Mouse (Mus musculus) retina, embryonic 14.5 days (tissue): ENCODE measurements around the gene Sept9.
A peak's percentile ranks its signal among the peaks of the same experiment; 100 is the strongest.

Source experiments
- DNase-seq: peaks from one replicate; pipeline ENCODE4 v3.0.0-alpha.2; 2015; ENCODE audit warnings: low spot score

Sept9 gene

DNA sequence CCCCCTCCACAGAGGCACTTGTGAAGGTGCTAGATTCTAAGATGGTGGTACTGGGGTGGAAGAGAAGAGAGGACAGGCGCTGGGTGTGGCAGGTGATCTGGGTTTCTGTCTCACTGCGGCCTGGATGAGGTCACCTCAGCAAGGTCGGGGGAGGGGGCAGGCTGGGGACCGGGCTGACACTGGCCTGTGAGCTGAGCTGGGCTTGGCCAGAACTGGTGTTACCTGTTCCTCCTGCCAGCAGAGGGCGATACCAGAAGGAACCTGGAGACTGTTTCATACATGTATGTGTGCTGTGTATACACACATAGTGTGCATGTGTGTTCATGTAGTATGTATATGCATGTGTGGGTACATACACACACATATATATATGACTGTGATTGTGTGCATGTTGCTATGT is 23.2 kb upstream of the Sept9 start:
- DNase-seq: peak; percentile 74

DNA sequence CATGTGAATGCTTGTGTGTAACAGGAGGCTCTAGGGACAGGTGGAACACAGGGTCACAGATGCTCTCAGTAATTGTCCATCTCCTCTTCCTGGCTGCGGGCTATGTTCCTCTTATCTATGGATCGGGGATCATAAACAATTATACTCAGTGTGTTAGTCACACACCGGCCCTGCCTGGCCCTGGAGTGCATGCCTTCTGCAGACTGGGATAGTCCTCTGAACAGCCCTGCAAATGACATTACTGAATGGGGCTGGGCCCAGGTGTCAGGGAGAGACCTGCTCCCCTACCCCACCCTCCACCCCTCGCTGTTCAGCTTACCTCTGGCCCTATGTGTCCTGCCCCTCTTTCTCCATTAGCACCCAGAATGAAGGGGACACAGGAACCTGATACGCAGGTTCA is 22.6 kb upstream of the Sept9 start:
- no peak for DNase-seq

DNA sequence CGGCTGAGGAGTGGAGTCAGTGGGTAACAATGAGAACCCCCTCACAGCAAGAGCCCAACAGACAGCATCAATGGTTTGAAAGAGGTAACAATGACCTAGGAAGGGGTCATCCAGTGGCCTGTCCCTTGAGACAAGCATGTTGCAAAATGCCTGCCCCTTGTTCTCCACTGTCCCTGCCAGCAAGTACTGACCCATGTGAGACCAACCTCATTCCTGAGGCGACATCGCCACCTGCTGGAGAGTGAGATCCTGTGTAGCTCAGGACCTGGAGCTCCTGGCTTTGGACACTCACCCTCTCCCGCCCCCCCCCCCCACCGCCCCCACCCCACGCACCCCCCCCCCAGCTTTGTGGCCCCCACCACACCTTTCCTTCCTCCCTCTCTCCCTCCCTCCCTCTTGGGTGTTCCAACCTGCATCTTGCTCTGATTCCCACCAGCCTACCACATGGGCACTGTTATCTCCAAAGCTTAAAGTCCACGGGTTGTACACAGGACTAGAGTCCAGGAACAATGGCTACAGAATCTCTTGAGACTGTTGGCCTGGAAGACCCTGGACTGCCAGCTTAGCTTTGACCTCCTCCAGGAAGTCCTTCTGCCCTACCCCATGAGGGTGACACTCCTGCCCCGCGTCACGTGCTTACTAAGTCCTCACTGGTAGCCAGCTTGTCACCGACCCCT is 22.0 kb upstream of the Sept9 start:
- DNase-seq: peak; percentile 91

DNA sequence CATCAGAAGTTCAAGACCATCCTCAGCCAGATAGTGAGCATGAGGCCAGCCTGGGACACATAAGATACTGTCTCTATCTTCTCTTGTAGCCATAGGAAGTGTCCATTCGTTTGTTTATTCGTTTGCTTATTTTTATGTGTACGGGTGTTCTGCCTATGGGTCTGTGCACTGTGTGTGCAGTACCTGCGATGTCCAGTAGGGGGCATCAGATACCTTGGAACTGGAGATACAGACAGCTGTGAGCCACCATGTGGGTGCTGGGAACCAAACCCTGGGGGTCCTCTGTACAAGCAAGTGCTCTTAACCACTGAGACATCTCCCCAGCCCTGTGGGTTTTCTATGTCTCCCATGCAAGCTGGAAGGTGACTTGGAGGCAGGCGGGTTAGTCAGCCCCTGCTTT is 19.6 kb upstream of the Sept9 start:
- no peak for DNase-seq

DNA sequence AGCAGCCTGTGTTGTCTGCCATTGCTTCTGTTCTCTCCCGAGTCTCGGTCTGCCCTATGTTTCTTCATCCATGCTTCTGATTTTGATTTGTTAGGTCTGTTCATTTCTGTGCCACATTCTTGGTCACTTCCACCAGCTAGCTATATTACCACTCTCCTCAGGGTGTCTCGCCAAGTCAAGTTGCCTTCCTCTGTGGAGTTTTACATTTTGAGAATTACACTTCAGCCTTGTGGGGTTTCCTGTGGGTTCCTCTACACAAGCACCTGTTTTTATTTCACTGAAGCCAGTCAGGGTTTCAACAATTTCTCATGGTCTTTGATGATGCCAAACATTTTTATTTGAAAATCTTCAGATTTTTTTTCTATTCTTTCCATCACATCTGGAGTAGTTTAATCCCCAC is 16.7 kb upstream of the Sept9 start:
- DNase-seq: no peak

DNA sequence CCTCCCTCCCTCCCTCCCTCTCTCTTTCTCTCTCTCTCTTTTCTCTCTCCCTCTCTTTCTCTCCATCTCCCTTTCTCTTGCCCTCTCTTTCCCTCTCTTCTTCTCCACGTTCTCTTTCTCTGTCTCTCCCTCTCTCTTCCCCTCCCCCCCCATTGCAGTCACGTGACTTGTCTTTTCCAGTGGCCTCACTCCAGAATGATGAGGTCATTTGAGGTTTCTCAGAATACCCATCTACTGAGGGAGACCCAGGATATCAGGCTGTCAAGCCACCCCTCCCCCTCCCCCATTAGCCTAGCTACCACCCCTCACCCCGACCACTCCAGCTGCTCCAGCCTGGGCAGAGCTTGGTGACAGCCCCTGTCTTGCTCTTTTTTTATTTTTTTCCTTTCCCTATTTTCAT is 16.2 kb upstream of the Sept9 start:
- DNase-seq: no peak

DNA sequence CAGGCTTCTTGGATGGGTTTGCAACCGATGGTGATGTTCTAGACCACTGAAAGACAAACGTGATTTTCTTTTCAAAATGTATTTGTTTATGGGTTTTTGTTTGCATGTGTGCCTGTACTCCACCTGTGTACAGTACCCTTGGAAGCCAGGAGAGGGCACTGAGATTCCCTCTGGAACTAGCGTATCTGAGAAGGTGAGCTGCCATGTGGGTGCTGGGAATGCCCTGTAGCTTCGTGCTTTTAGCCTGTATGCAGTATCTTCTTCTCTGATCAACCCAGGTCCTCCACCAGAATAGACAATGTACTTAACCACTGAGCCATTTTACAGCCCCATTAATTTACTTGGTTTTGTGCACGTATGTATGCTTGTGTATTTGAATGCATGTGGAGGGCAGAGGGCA is 15.6 kb upstream of the Sept9 start:
- no peak for DNase-seq

DNA sequence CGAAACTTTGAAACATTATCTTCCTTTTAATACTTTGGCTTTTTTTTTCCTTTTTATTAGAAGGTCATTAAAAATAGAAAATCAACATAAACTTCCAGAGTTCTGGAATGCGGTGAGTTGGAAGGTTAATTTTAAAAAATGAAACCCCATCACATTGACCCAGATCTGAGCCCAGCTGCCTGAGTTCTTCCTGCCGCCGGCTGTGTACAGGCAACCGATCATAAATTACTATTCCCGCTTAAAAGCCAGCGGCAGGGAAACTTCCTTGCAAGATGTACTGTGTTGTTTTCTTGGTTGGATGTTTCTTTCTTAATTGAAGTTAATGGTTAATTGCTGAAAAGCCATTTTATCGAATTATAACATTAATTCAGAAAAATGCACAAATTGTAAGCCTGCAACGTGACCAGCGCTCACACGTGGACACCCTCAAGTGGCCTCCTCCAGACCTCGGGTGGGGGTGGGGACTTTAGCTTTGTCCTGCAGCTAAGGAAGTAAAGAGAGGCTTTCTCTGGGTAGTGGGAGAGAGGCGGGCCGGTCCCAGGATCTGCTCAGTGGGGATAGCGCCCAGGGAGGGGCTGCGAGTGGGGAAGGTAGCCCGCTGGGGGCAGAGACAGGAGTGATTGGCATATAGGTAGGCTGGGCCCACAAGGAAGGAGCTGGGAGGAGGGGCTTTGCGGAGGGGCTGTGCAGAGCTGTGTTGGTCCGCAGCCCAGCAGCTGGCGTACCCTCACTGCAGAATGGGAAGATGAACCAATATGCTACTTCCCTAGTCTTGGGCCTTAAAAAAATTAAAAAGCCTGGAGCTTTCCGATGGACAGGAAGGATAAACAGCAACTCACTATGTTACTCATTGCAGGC is 14.2 kb upstream of the Sept9 start:
- DNase-seq: no peak

DNA sequence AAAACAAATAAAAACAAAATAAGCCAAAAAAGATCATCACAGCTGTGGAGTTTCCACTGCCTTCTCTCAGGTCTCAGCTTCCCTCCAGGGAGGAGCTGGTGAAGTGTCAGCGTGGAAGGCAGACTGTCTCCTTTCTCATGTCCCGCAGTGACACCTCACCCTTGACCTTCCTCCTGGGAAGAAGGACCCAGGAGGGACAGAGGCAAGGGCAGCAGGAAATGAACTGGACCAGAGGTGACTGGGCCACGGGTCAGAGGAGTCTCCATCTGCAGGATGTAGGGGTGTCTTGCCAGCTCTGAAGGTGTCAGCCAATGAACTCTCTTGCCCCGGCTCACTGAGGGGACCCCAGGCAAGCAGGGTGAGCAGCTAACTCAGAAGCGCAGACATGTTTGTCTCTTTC is 7.9 kb upstream of the Sept9 start:
- DNase-seq: no peak

DNA sequence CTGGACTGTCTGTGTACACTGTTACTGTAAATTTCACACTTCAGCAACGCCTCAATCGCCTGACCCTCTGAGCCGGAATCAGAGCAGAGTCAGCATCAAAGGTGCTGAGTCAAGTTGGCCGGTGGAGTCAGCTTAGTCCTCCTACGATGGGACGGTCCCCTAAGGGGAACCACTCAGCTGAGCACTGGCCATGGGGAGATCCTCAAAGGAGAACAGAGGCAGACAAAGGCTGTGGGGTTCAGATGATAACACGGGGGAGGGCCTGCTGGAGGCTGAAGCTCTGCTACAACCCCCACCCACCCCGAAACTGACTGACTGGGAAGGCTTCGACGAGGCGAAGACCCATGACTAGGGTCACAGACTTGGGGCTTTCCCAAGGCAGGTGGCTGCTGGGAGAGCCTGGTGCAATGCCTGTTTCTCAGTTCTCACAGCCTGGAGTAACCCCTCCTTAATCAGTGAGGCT is 5.0 kb upstream of the Sept9 start:
- no peak for DNase-seq

DNA sequence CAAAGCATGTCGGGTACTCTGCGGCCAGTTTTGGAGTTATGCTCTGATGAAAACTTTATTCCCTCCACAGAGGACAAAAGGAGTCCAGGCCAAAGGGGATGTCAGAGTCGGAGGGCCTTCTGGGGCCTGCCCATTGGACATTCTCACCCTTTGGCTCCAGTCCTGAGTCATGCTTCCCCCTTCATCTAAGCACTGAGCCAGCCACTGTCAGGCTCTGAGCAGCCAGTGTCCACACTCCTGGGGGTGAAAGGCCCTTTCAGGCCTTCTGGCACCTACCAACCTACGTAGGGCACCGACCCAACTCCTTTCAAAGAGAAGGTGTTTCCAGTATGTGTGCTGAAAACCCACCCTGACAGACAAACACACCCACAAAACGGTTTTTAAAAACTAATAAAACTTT is 3.8 kb upstream of the Sept9 start:
- no peak for DNase-seq

DNA sequence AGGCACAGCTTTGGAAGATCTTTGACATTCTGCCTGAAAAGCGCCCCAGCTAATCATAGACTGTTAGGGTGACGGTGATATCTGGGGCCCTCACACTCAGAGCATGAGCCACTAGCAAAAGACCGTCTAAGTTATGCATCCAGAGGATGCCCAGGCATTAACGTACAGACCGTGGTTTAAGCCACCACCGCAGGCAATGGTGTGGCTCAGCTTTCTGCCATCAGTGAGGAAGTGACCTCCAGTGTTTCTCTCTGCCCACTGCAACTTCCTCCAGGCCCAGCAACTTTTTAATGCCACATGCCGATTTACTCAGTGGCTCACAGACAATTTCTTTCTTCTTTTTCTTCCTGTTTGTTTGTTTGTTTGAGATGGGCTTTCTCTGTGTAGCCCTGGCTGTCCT is 2.8 kb upstream of the Sept9 start:
- DNase-seq: no peak

DNA sequence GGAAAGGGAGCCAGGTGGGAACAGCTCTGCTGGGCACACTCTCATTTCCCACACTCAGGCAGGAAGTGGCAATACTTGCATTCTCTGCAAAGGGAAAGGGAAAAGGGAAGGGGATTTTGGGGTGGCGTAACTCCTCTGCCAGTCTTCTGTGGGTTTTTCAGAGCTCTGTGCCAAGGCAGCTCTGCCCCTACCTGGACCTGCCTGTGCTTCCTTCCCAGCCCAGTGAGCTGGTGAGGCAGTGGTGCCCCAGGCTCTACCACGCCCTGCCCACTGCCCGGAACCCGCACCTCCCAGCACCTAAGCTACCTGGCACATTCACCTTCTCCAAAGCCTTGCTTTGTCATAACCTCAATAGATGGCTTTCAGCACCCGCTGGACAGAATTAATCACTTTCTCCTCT is 1.3 kb upstream of the Sept9 start:
- DNase-seq: no peak

DNA sequence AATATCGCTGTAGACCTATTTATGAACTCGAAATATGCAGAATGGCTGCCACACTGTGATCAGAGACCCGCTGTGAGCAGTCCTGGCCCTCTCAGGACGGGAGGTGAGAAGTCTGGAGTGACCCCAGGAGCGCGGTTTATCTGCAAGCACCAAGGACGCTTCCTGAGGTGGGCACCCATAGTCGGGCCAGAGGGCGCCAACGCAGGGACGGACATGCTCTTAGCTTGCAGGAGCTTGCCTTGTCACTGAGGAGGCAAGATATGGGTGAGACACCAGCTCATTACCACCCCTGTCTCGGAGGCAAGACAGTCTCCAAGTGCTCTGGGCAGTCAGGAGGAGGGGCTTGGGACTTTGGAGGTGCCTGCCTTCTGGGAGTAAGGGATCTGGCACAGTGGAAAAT is 2.4 kb downstream of the Sept9 start:
- no peak for DNase-seq

DNA sequence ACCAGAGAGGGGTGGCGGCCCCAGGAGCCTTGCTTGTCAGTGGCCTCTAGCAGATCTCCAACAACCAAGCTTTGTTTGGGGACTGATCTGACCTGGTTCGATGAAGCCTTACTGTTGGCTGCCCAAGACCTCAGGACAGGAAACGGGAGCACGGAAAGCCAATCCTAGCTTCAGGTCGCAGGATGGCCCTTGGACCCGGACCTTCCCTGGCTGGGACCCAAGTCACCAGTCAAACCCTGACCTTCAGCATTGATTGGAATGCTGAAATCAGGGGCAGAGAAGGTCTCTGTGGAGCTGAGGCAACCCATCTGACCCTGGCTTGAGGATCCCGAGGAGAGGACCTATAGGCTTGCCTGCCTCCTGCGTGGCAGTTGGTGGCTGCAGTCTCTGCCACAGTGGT is 5.1 kb downstream of the Sept9 start:
- no peak for DNase-seq

DNA sequence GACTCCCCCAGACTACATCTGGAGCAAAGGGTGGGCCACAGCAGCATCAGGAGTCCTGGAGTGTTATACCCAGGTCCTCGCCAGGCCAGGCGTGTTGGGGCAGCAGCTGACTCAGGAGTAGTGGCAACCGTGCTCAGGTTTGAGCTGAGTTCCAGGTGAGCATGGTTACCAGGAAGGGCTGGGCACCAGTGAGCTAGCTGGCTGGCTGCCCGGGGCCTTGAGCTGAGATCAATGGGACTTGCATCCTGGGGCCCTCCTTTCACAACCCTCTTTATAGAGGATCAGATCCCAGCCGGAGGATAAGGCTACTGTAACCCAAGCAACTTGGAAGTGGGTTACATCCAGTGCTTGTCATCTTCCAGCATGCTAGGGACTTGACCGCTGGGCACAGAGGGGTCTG is 5.6 kb downstream of the Sept9 start:
- no peak for DNase-seq

DNA sequence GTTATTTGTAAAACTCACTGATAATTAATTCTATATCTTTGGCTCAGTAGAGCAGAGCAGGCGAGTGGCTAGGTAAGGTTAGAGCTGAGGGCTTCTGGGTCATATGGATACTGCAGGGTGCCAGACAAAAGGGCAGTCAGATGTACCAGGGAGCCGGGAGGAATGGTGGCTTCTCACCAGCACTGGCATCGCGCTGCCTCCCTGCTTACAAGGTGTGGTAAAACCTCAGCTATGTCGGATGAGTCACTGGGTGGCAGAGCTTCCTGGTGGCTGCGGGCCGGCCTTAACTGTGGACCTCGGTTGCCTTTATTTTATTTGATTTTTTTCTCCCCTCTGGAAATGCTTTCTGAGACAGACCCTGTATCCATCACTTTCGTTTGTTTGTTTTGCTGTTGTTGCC is 6.0 kb downstream of the Sept9 start:
- no peak for DNase-seq

DNA sequence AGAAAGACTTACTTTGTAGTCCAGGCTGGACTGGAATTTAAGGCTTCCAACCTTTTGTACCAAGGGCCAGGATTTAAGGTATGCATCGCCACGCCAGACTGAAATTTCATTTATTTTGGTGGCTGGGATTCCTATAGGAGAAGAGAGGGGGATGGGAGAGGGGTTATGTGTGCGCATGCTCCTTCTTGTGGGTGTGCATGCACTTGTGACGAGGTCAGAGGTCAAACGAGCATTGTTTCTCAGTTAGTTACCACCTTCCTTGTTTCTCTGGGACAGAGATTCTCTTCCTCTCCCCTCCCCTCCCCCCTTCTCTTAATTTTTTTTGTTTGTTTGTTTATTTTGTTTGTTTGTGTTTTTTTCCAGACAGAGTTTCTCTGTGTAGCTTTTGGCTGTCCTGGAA is 8.0 kb downstream of the Sept9 start:
- no peak for DNase-seq

DNA sequence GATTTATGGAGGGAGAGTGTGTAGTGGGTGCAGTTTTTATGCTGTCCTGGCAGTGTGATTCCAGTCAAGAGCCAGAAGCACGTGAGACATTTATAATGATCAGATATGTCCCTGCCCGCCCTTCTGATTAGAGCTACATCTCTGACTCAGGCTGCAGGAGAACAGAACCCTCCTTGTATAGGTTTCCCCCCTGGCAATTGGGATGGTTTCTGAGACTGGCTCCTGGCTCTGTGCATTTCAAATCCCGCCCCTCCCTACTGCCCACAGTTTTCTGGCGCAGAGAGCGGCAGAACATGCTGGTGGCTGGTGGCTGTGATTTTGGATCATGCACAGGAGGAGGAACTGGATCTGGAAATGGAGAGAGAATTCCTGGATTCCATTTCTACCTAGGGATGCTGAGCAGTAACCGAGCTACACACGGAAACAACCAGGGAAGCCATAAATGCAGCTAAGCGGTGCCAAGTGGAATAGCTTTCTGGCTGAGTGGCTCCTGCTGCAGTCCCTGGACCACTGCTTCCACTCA is 8.8 kb downstream of the Sept9 start:
- no peak for DNase-seq

DNA sequence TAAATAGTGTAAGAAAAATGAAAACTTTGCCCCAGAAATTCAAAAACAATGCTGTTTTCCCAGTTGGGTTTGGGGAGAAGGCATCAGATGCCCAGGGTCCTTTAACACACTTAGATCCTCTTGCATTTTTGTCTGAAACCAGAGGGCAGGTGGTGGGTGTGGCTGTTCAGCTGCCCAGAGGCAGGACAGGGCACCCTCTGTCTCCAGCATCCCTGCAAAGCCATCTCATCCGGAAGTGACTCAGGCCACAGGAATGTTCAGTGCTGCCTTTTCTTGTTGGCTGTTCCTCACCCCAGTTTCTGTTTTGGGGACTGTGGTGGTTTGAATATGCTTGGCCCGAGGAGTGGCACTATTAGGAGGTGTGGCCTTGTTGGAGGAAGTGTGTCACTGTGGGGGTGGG is 17.3 kb downstream of the Sept9 start:
- DNase-seq: no peak

DNA sequence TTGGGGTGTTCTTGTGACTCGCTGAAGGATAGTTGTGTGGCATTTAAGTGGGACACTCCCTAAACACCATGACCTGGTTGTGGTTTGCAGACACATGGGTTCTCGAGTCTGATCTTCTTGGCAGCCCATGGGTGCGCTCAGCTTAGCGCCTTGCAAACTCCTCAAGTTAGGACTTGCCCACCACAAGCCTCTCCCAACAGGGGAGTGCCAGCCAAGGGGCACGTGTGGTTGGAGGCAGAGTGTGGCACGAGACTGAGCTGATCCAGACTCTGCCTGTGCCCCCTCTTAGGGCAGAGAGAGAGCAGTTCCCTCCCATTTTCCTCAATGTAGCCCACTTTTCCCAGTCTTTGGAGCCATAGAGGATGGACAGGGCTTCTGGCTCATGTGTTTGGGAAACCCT is 18.6 kb downstream of the Sept9 start:
- no peak for DNase-seq

DNA sequence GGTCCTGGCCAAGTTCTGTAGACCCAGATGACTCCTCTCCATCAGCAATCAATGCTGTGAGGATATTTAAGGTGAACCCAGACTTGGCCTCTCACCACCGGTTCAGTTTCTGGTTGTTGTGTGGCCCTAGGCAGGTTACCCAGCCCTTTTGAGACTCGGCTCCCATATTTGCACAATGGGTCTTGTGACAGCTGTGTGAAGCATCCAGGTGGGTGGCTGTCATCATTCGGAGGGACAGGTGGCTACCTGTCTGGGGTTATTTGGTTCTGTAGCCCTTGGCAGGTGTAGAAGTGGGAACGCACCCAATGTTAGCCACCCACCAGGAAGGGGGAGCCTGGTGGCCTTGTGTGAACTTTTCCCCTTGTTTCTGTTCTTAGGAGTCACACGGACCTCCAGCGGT is 19.0 kb downstream of the Sept9 start:
- no peak for DNase-seq

DNA sequence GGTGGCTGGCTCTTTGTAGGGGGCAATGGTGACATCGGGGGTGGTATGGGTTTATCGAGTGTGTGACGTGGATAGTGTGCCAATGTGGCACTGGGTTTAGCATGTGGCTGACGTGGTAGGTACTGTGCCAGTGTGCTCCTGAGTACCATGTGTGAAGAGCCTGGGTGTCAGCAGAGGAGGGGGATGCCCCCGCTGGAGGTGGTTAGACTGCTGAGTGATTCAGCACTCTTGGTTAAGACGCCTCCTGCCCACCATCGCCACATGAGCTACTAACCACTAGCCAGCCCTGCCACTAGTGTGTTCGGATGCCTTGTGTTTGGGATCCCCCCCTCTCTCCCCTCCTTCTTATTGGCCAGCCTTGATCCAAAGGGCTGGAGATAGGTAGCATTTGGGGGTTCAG is 21.3 kb downstream of the Sept9 start:
- no peak for DNase-seq

DNA sequence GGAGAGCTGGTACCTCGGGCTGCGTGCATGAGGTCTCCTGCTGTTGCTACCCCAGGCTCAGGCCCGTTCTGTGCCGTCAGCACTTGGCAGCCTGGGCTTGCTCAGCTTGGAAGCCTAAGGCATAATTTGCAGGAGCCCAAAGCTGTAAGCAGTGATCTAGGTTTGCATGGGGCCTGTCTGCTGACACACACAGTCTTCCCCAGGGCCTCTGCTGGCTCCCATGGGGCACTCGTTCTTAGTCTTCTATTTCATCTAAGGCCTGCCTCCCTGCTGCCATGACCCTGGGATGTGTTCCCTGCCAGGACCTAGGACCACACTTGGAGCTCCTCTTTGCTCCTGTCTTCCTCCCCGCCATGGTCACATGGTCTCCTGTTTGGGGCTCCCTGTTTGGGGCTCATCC is 21.7 kb downstream of the Sept9 start:
- no peak for DNase-seq
